Mouse (Mus musculus): ENCODE measurements at regions not wholly inside any gene's neighbourhood (a gene's known extent, or its start where the extent isn't known, plus 50 kb on each side); places are given as distances from the start of the nearest gene placed in this dataset.
A peak's percentile ranks its signal among the peaks of the same experiment; 100 is the strongest.

DNA sequence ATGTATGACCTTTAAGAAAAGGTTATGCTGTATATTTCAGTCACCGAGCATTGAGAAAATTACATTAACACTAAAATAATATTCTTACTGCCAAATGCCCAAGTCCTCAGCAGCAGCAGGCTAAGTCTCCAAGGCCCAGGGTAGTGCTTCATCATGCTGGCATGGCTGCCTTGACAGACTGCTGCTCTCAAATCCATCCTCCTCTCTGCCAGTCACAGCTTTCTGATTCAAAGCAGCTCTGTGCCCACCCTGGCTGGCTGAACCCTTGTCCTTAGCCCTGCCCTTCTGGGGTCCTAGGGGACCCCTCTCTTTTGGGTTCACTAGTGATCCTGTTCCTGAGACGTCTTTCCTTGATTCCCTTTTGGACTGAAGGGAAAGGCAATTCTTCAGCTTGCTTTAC is 251.0 kb downstream of the Gm10295 start:
- DNase-seq (ENCODE audit: low read depth): peak; percentile 17
- TF ChIP-seq POLR2A (IDR thresholded peaks at IDR 0.05; ENCODE audit: borderline replicate concordance, extremely low read depth, insufficient read depth, insufficient read length, poor library complexity, severe bottlenecking) (no peak), CTCF (IDR thresholded peaks at IDR 0.05; ENCODE audit: borderline replicate concordance, extremely low read depth, insufficient read depth, insufficient read length) (no peak)

DNA sequence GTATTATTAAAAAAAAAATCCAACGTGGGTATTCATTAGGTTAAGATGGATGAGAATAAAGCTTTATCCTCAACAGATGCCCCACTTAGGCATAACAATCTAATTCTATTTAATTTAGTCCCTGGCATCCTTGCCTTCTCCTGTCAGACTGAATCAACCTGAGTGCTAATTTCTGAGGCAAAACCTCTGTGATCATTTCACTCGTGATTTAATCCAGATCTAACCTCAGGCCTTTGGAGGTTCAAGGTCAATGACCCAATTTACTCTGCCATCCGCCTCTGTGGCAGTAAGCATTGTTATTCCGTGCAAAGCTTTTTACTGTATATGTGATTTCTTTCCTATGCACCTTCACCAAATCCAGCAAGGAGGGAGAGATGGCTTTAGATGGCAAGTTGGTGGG is 253.0 kb downstream of the Gm10295 start:
- no peak for TF ChIP-seq CTCF (IDR thresholded peaks at IDR 0.05; ENCODE audit: borderline replicate concordance, extremely low read depth, insufficient read depth, insufficient read length)
- no peak for TF ChIP-seq POLR2A (IDR thresholded peaks at IDR 0.05; ENCODE audit: borderline replicate concordance, extremely low read depth, insufficient read depth, insufficient read length, poor library complexity, severe bottlenecking)
- DNase-seq (ENCODE audit: low read depth): no peak

DNA sequence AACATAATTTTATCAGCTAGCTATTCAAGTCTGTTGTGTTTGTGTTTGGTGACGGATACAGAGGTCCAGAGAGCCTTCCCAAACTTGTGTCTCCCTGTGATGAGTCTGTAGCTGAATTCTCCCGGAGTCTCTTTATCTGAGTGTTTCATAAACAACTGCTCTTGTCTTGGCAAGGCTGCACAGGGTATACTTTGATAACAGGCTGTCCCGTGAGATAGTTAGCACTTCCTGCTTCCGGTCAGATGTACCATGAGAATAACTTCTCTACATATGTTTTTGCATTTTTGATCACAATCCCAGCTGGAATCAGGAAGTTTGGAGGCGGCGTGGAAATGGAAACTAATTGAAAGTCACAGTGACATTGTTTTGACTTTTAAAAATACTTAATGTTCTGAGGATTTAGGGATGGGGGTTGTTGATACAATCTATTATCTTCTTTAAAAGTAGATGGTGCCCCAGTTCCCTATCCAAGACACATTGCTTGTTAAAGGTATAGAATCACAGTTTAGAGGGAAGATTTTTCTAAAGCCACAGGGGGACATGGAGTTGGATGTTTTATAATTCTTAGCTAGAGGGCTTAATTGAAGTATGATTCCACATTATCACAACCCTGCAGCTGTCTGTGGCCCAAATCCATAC is 257.9 kb downstream of the Gm10295 start:
- DNase-seq (ENCODE audit: low read depth): peak; percentile 7
- TF ChIP-seq CTCF (IDR thresholded peaks at IDR 0.05; ENCODE audit: borderline replicate concordance, extremely low read depth, insufficient read depth, insufficient read length) (no peak), POLR2A (IDR thresholded peaks at IDR 0.05; ENCODE audit: borderline replicate concordance, extremely low read depth, insufficient read depth, insufficient read length, poor library complexity, severe bottlenecking) (no peak)

DNA sequence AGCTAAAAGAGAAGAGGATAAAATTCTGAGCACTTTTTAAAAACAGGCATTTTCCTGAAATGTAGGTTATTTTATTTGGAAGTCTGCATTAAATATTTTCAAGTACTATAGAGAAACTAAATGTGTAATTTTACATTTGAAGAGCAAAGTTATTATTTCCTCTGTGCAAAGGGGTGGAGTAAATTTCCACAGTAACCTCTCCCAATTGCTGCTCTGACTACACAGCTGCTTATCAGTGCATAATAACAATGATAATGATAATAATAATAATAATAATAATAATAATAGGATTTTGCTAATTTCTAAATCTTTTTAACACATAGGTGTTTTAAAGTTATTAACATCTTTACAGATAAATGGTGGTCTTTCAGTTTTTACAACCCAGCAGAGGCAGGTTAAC is 258.5 kb downstream of the Gm10295 start:
- TF ChIP-seq CTCF (IDR thresholded peaks at IDR 0.05; ENCODE audit: borderline replicate concordance, extremely low read depth, insufficient read depth, insufficient read length) (no peak), POLR2A (IDR thresholded peaks at IDR 0.05; ENCODE audit: borderline replicate concordance, extremely low read depth, insufficient read depth, insufficient read length, poor library complexity, severe bottlenecking) (no peak)
- DNase-seq (ENCODE audit: low read depth): no peak

DNA sequence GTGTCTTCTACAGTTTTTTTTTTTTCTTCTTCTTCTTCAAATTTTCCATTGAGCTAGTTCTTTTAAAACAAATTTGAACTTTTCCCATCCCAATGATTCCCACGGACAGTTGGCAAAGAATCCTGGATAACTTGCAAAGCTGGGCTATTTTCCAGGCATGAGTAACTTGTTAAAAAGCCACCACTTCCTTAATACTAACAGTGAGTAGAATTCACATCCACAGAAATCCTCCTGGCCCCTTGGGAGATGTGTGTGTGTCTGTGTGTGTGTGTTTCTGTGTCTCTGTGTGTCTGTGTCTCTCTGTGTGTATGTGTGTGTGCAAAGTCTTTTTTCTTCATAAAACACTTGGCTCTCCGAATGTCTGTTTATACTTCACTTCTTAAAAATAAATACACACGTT is 259.0 kb downstream of the Gm10295 start:
- TF ChIP-seq CTCF (IDR thresholded peaks at IDR 0.05; ENCODE audit: borderline replicate concordance, extremely low read depth, insufficient read depth, insufficient read length) (no peak), POLR2A (IDR thresholded peaks at IDR 0.05; ENCODE audit: borderline replicate concordance, extremely low read depth, insufficient read depth, insufficient read length, poor library complexity, severe bottlenecking) (no peak)
- peak; percentile 6 for DNase-seq (ENCODE audit: low read depth)

DNA sequence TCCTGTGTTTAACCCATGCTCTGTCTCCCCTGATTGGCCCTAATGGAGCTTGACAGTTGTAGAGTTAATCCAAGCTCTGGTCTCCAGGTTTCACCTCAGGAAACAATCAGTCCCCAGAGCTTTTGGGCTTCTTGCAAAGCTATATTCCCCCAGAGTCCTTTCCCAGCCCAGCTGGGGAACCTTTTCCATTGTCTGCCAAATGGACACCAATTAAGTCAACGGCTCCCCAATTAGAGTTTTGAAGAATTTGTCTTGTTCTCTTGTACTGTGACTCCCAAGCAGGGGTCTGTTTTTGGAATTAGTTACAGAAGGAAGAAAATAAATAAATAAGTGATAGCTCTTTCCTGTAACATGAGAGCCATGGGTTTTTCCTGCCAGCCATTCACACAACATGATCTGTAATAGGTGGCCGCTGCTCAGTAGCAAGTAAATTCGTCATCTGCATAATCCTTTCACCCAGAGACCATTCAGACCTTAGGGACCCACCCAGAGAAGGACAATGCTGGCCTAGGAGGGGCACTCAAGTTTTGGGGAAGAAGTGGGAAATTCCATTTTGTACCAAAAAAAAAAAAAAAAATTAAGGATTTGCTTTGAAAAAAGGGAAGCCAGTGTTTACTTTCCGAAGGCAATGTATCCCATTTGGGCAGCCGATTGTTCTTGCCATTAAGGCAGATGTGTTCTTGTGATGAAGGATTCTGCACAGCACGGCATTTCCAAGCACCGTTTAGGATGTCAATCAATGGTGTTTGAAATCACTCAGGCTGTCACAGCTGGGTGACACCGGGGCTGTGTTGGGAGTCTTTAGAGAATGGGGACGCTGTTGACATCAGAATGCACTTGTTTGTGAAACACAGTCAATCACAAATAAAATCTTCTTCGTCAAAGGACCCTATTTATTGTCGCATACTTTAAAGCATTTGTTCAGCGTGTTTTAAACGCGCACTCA is 286.6 kb downstream of the Gm10295 start:
- no peak for TF ChIP-seq POLR2A (IDR thresholded peaks at IDR 0.05; ENCODE audit: borderline replicate concordance, extremely low read depth, insufficient read depth, insufficient read length, poor library complexity, severe bottlenecking)
- TF ChIP-seq CTCF (IDR thresholded peaks at IDR 0.05; ENCODE audit: borderline replicate concordance, extremely low read depth, insufficient read depth, insufficient read length): no peak
- peak; percentile 80 for DNase-seq (ENCODE audit: low read depth)

DNA sequence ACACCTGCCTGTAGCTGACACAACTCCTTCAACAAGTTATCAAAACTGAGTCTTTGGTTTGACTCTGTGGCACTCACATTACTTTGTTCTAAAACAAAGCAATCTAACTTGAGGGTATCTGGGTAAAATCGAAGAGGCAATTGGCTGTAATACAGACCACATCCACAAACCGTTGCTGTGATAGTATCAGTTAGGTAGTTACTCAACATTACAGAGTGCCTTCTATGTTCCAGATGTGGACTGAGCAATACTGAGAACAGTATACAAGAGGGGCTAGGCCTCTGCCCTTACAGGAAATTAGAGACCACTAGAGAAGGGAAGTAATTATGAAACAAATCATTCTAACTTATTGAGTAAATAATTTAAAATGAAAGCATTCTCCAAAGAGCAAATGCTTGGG is 300.5 kb downstream of the Gm10295 start:
- no peak for DNase-seq (ENCODE audit: low read depth)
- no peak for TF ChIP-seq CTCF (IDR thresholded peaks at IDR 0.05; ENCODE audit: borderline replicate concordance, extremely low read depth, insufficient read depth, insufficient read length)
- TF ChIP-seq POLR2A (IDR thresholded peaks at IDR 0.05; ENCODE audit: borderline replicate concordance, extremely low read depth, insufficient read depth, insufficient read length, poor library complexity, severe bottlenecking): no peak

DNA sequence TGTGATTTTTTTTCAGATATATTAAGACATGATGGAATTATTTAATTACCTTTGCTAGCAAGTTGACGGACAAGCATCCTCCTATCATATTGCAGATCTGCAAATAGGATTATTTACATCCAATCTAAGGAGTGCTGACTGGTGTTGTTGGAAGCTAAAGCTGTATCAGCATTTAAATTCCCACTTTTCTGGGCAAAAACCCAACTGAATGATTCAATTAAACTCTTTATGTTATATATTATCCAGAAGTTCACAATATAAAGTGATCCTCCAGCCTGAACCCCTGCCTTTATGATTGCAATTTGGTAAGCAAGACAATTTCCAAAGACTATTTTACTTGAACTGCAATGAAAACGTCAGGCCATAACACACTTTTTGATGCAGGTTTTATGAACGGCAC is 304.1 kb downstream of the Gm10295 start:
- peak; percentile 23 for DNase-seq (ENCODE audit: low read depth)
- TF ChIP-seq POLR2A (IDR thresholded peaks at IDR 0.05; ENCODE audit: borderline replicate concordance, extremely low read depth, insufficient read depth, insufficient read length, poor library complexity, severe bottlenecking): no peak
- no peak for TF ChIP-seq CTCF (IDR thresholded peaks at IDR 0.05; ENCODE audit: borderline replicate concordance, extremely low read depth, insufficient read depth, insufficient read length)

DNA sequence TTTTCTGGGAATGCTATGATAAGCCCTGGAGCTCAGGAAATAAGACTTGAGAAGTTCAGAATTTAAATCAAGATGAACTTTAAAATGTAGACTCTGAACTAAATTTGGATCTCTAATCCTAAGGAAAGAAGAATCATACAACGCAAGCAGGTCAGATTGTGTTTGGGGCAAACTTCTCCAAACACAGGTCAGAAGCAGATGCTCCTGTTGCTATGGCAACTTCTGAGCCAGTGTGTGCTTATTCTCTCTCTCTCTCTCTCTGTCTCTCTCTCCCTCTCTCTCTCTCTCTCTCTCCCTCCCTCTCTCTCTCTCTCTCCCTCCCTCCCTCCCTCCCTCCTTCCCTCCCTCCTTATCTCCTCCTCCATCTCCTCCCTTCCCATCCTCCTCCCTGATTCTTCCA is 304.7 kb downstream of the Gm10295 start:
- TF ChIP-seq CTCF (IDR thresholded peaks at IDR 0.05; ENCODE audit: borderline replicate concordance, extremely low read depth, insufficient read depth, insufficient read length) (no peak), POLR2A (IDR thresholded peaks at IDR 0.05; ENCODE audit: borderline replicate concordance, extremely low read depth, insufficient read depth, insufficient read length, poor library complexity, severe bottlenecking) (no peak)
- DNase-seq (ENCODE audit: low read depth): peak; percentile 52

DNA sequence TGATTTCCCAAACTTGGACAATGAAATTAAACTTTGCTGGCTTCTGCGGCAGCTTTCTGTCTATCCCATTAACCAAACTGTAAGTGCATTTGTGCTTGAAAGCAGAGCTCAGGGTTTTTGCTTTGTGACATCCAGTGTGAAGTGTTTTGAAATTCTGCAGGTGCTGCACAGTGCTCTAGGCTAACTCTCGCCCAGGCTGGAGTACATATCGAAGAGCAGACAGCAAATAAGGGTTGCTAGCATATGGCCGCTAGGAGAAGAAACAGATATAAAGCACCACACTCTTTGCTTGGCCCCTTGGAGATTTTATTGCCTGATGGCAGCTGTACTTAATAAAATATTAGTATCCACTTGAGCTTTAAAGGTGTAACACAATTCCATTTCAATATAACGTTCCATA is 307.5 kb downstream of the Gm10295 start:
- no peak for TF ChIP-seq POLR2A (IDR thresholded peaks at IDR 0.05; ENCODE audit: borderline replicate concordance, extremely low read depth, insufficient read depth, insufficient read length, poor library complexity, severe bottlenecking)
- no peak for TF ChIP-seq CTCF (IDR thresholded peaks at IDR 0.05; ENCODE audit: borderline replicate concordance, extremely low read depth, insufficient read depth, insufficient read length)
- peak; percentile 33 for DNase-seq (ENCODE audit: low read depth)

DNA sequence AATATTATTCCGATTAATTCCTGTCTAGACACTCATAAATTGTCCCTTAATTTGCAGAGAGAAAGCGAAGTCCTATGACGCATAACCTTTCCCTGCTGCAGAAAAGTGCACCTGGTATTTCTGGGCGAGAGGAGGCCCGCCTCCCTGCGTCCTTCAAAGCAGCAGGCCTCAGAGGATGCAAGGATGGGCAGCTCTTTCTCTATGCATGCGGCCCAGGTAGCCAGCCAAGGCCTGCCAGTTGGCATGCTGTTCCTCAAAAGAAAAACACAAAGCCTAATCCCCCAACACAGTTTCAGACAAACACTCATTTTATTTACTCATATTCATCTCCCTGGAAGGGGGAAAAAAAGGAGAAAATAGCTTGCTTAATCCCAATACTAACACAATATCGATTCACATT is 308.2 kb downstream of the Gm10295 start:
- TF ChIP-seq POLR2A (IDR thresholded peaks at IDR 0.05; ENCODE audit: borderline replicate concordance, extremely low read depth, insufficient read depth, insufficient read length, poor library complexity, severe bottlenecking): no peak
- no peak for TF ChIP-seq CTCF (IDR thresholded peaks at IDR 0.05; ENCODE audit: borderline replicate concordance, extremely low read depth, insufficient read depth, insufficient read length)
- peak; percentile 49 for DNase-seq (ENCODE audit: low read depth)

Measured in brain, embryonic 14.5 days (tissue).